In genomic region chr3:53707101-53707500, GRCm38 (mm10) we compare ENCODE assay signal across 19 mouse cellular contexts. TPM values are rescaled to one million over a fixed set of nuclear protein-coding genes. Genes with fewer than 3 reads are reported as not detected.
DNase-seq lines count a peak whose midpoint lies in the region; ATAC-seq lines count a peak whose summit lies in the region.
"Had no signal": no experiment of that assay in that cellular context is flagged by ENCODE, and none has a peak within 500 bp of the region (broad histone marks: within the 10 kb centered on the region; RNA-seq: fewer than 3 reads in every experiment).

No protein-coding gene starts in this region.

- H3K4me2 ChIP-seq in kidney, embryonic 15.5 days, result no peak overlapping the region
- H3K4me2 ChIP-seq: forebrain, embryonic 13.5 days; limb, embryonic 15.5 days; lung, embryonic 15.5 days had no signal

- no peaks in the 10 kb centered on the region for H3K9me3 ChIP-seq in kidney, embryonic 15.5 days (replicated peaks)
- H3K9me3 ChIP-seq: embryonic facial prominence, embryonic 10.5 days; forebrain, embryonic 13.5 days; hindbrain, embryonic 10.5 days; limb, embryonic 15.5 days; lung, embryonic 15.5 days had no signal

- no peak overlapping the region for H3K4me3 ChIP-seq in kidney, embryonic 15.5 days (replicated peaks)
- H3K4me3 ChIP-seq: embryonic facial prominence, embryonic 10.5 days; forebrain, embryonic 13.5 days; hindbrain, embryonic 10.5 days; limb, embryonic 15.5 days; lung, embryonic 15.5 days had no signal

- no peaks in the 10 kb centered on the region for H3K27me3 ChIP-seq in kidney, embryonic 15.5 days
- H3K27me3 ChIP-seq: forebrain, embryonic 13.5 days; limb, embryonic 15.5 days; lung, embryonic 15.5 days had no signal

- peak; percentile 3 to 8 for DNase-seq in heart, adult 9 months (ENCODE audit: low spot score in 2 of 2)
- DNase-seq in heart, adult 8-10 months (ENCODE audit: low spot score), result no peak
- DNase-seq in lung, postnatal 10 days, result peak; percentile 8
- DNase-seq in lung, postnatal 36 days, result no peak
- no peak for DNase-seq in adrenal gland, postnatal 36 days
- DNase-seq in ovary, postnatal 10 days (ENCODE audit: low spot score), result no peak
- DNase-seq: cerebellum, adult 11 months; cerebellum, postnatal 36 days; gastrocnemius, postnatal 14 days; right cerebral cortex, adult 18-20 months; thymus, adult 2 months had no signal

- peak overlapping the region; percentile 52 for H3K27ac ChIP-seq in kidney, embryonic 15.5 days
- H3K27ac ChIP-seq: embryonic facial prominence, embryonic 10.5 days; forebrain, embryonic 13.5 days; hindbrain, embryonic 10.5 days; limb, embryonic 15.5 days; lung, embryonic 15.5 days had no signal

- H3K36me3 ChIP-seq in kidney, embryonic 15.5 days, result no peaks in the 10 kb centered on the region
- H3K36me3 ChIP-seq: embryonic facial prominence, embryonic 10.5 days; hindbrain, embryonic 10.5 days; limb, embryonic 15.5 days; lung, embryonic 15.5 days had no signal

- no peak overlapping the region for H3K9ac ChIP-seq in kidney, embryonic 15.5 days
- H3K9ac ChIP-seq: forebrain, embryonic 13.5 days; limb, embryonic 15.5 days; lung, embryonic 15.5 days had no signal

- peaks cover 15% of the 10 kb centered on the region for H3K4me1 ChIP-seq in kidney, embryonic 15.5 days

- ATAC-seq in kidney, embryonic 15.5 days (replicated peaks; ENCODE audit: low FRiP score), result peak; percentile 54; the same call in 1 of the 2 replicates
- ATAC-seq in megakaryocyte progenitor cell, adult 5-6 weeks (replicated peaks; ENCODE audit: poor library complexity), result no peak
- ATAC-seq: forebrain, embryonic 13.5 days had no signal

- WGBS in kidney, embryonic 15.5 days, result 68% methylated on average over 3 of the region's 3 CpGs

RNA-seq across cellular contexts. Expression of gene Frem2, which starts 49.9 kb away (rescaled TPM):
- total RNA-seq in heart, adult 8-10 months (2022), result 1 to 10 TPM; 1.1 to 4.9 (median 3.5) TPM
- 14.2 and 15.9 TPM in 2 replicates for polyA plus RNA-seq in kidney, embryonic 15.5 days (2015; fragmentation: Nextera tagmentation; extraction: Ambion mirVana)
- total RNA-seq in adrenal gland, postnatal 36 days (2021), result under 1 TPM; 0.23 to 0.26 TPM
- not detected in 2 replicates for total RNA-seq in megakaryocyte progenitor cell, adult 5-6 weeks (2015)
- total RNA-seq in megakaryocyte progenitor cell, adult 5-6 weeks (2017), result not detected in 2 replicates
- total RNA-seq: MEL had no signal

Comparison
In these comparisons a context has a peak if more than half of its experiments do, and no peak if none do; other contexts are left out.
1. DNase-seq: peak in heart, adult 9 months (2 of 2) and lung, postnatal 10 days (single experiment); none in heart, adult 8-10 months (single experiment), lung, postnatal 36 days (single experiment), adrenal gland, postnatal 36 days (0 of 2) and ovary, postnatal 10 days (single experiment).